Mouse (Mus musculus): ENCODE results near the gene Sec1. TPM values are rescaled to one million over a fixed set of nuclear protein-coding genes. Genes with fewer than 3 reads are reported as not detected.
"Not testable (repeated sequence)": the region's sequence is repeated elsewhere in the genome, so short reads cannot be mapped to it uniquely, and the experiment has no call there.

Sec1 gene
- polyA plus RNA-seq, 1 experiment = 0.18 TPM

DNA sequence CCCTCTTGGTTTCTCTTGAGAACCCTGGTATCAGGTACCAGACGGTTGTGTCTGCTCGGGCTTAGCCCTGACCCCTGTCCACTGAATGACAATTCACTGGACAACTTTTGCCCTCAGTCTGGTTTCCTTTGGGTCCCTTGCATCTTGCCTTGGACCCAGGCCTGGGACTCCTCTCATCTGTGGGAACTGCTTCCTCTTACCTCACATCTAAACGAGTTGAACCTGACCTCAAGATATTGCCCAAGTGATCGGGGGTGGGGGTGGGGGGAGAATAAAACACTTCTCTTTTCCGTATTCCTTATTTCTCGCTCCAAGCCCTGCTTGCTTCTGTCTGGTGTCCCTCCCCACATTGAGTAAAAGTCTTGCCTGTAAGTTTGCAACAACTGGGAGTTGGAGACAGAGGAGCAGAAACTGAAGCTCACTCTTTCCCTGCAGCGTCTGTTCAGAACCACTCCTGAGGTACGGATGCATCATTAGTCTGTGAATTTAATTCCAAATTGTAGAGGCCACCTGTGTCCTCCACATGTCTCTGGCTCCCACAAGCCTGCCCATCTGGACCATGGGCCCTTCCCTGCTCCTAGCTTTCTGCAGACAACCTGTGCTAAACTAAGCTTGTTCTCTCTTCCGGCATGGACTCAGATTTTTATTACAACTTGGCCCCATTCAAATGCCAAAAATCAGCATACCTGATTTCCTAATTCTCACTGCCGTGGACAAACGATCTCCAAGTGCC lies 33.3 kb downstream of the Sec1 start:
- no peak overlapping the region for H3K4me3 ChIP-seq (ENCODE audit: insufficient read depth, poor library complexity, severe bottlenecking)
- no peaks in the 10 kb centered on the region for H3K79me3 ChIP-seq (ENCODE audit: low read depth)
- no peaks in the 10 kb centered on the region for H3K27me3 ChIP-seq (ENCODE audit: control insufficient read depth, insufficient read depth, insufficient read length)
- no peak for TF ChIP-seq MAX (IDR thresholded peaks at IDR 0.05)
- TF ChIP-seq CEBPB (IDR thresholded peaks at IDR 0.05; ENCODE audit: low read depth) = no peak
- no peak for TF ChIP-seq USF1 (IDR thresholded peaks at IDR 0.05; ENCODE audit: low read depth)
- TF ChIP-seq MYOD1 (IDR thresholded peaks at IDR 0.05; ENCODE audit: control insufficient read depth, insufficient read length, low read depth) = no peak
- TF ChIP-seq CTCF (IDR thresholded peaks at IDR 0.05; ENCODE audit: control insufficient read depth, insufficient read depth, insufficient read length) = no peak
- no peak for TF ChIP-seq FOSL1 (IDR thresholded peaks at IDR 0.05; ENCODE audit: insufficient read depth, low read length, poor library complexity, severe bottlenecking)
- TF ChIP-seq MYOG (IDR thresholded peaks at IDR 0.05; ENCODE audit: control insufficient read depth, extremely low read depth, insufficient read length) = no peak
- no peaks in the 10 kb centered on the region for H3K36me3 ChIP-seq (ENCODE audit: control insufficient read depth, insufficient read depth)
- H3ac ChIP-seq (ENCODE audit: control insufficient read depth, insufficient read length, low read depth) = no peak overlapping the region
- H3K79me2 ChIP-seq (ENCODE audit: control insufficient read depth, insufficient read depth) = no peaks in the 10 kb centered on the region

- no peaks in the 10 kb centered on the region for H3K79me2 ChIP-seq (ENCODE audit: control insufficient read depth, insufficient read depth)
- H3K4me3 ChIP-seq (ENCODE audit: insufficient read depth, poor library complexity, severe bottlenecking) = no peak overlapping the region
- no peaks in the 10 kb centered on the region for H3K79me3 ChIP-seq (ENCODE audit: low read depth)
- H3ac ChIP-seq (ENCODE audit: control insufficient read depth, insufficient read length, low read depth) = no peak overlapping the region
- TF ChIP-seq MAX (IDR thresholded peaks at IDR 0.05) (no peak), MYOD1 (IDR thresholded peaks at IDR 0.05; ENCODE audit: control insufficient read depth, insufficient read length, low read depth) (no peak), CTCF (IDR thresholded peaks at IDR 0.05; ENCODE audit: control insufficient read depth, insufficient read depth, insufficient read length) (no peak), FOSL1 (IDR thresholded peaks at IDR 0.05; ENCODE audit: insufficient read depth, low read length, poor library complexity, severe bottlenecking) (no peak), USF1 (IDR thresholded peaks at IDR 0.05; ENCODE audit: low read depth) (no peak), CEBPB (IDR thresholded peaks at IDR 0.05; ENCODE audit: low read depth) (no peak), MYOG (IDR thresholded peaks at IDR 0.05; ENCODE audit: control insufficient read depth, extremely low read depth, insufficient read length) (no peak)
- no peaks in the 10 kb centered on the region for H3K27me3 ChIP-seq (ENCODE audit: control insufficient read depth, insufficient read depth, insufficient read length)
- H3K36me3 ChIP-seq (ENCODE audit: control insufficient read depth, insufficient read depth) = no peaks in the 10 kb centered on the region
Observed at GRCm38 (mm10) chr7:45654424-45655047, 39.7 kb downstream of the Sec1 start.

DNA sequence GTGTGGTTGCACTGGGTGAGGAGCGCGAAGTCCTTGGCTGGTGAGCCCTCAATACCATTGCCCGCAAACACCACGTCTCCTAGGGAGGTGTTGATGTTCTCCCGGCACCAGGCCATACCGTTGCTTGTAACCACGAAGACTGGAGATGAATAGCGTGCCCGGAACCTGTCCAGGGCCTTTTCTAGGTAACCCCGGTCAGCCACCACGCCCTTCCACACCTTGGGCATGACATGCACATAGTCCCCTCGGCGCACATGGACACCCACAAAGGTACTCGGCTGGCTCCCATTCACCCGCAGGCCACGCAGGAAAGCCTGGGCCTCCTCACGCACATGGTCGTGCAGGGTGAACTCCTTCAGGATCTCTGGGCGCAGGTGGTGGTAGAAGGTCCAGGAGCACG lies 43.7 kb downstream of the Sec1 start:
- not testable (repeated sequence) for H3K36me3 ChIP-seq (ENCODE audit: control insufficient read depth, insufficient read depth)

DNA sequence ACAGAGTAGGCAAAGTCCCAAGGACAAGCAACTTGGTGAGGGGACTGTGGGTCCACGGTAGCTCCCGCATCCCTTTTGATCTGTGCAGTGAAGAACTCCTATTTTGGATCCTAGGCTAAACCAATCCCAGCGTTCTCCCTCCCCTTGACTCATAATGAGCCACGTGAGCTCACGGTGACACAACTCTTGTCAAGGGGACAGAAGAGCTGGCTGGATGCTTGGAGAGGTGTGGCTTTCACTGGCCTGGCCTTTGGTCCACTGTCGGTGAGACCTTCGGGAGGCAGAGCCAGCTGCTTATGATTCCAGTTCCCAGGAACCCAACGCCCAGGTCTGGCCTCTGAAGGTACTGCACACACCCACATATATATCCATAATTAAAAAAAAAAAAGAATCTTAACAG lies 44.9 kb downstream of the Sec1 start:
- no peak overlapping the region for H3K4me3 ChIP-seq (ENCODE audit: insufficient read depth, poor library complexity, severe bottlenecking)
- H3K36me3 ChIP-seq (ENCODE audit: control insufficient read depth, insufficient read depth) = no peaks in the 10 kb centered on the region
- no peaks in the 10 kb centered on the region for H3K79me2 ChIP-seq (ENCODE audit: control insufficient read depth, insufficient read depth)
- H3K79me3 ChIP-seq (ENCODE audit: low read depth) = no peaks in the 10 kb centered on the region
- no peaks in the 10 kb centered on the region for H3K27me3 ChIP-seq (ENCODE audit: control insufficient read depth, insufficient read depth, insufficient read length)
- no peak overlapping the region for H3ac ChIP-seq (ENCODE audit: control insufficient read depth, insufficient read length, low read depth)
- TF ChIP-seq MYOD1 (IDR thresholded peaks at IDR 0.05; ENCODE audit: control insufficient read depth, insufficient read length, low read depth) (no peak), FOSL1 (IDR thresholded peaks at IDR 0.05; ENCODE audit: insufficient read depth, low read length, poor library complexity, severe bottlenecking) (no peak), MAX (IDR thresholded peaks at IDR 0.05) (no peak), CEBPB (IDR thresholded peaks at IDR 0.05; ENCODE audit: low read depth) (no peak), MYOG (IDR thresholded peaks at IDR 0.05; ENCODE audit: control insufficient read depth, extremely low read depth, insufficient read length) (no peak), CTCF (IDR thresholded peaks at IDR 0.05; ENCODE audit: control insufficient read depth, insufficient read depth, insufficient read length) (no peak), USF1 (IDR thresholded peaks at IDR 0.05; ENCODE audit: low read depth) (no peak)

More for the DNA sequence above, 43.7 kb downstream of the Sec1 start:
- H3K79me3 ChIP-seq (ENCODE audit: low read depth); H3K27me3 ChIP-seq (ENCODE audit: control insufficient read depth, insufficient read depth, insufficient read length); H3K4me3 ChIP-seq (ENCODE audit: insufficient read depth, poor library complexity, severe bottlenecking); H3ac ChIP-seq (ENCODE audit: control insufficient read depth, insufficient read length, low read depth); H3K79me2 ChIP-seq (ENCODE audit: control insufficient read depth, insufficient read depth): not testable (repeated sequence)

GRCm38 (mm10) chr7:45646671-45647070 lies 47.5 kb downstream of the Sec1 start:
- Histone ChIP-seq H3K4me3 (ENCODE audit: insufficient read depth, poor library complexity, severe bottlenecking) (no peak overlapping the region), H3K27me3 (ENCODE audit: control insufficient read depth, insufficient read depth, insufficient read length) (no peaks in the 10 kb centered on the region), H3K79me3 (ENCODE audit: low read depth) (no peaks in the 10 kb centered on the region), H3ac (ENCODE audit: control insufficient read depth, insufficient read length, low read depth) (no peak overlapping the region), H3K36me3 (ENCODE audit: control insufficient read depth, insufficient read depth) (no peaks in the 10 kb centered on the region), H3K79me2 (ENCODE audit: control insufficient read depth, insufficient read depth) (no peaks in the 10 kb centered on the region)
- no peak for TF ChIP-seq CEBPB (IDR thresholded peaks at IDR 0.05; ENCODE audit: low read depth)
- TF ChIP-seq FOSL1 (IDR thresholded peaks at IDR 0.05; ENCODE audit: insufficient read depth, low read length, poor library complexity, severe bottlenecking) = no peak
- TF ChIP-seq USF1 (IDR thresholded peaks at IDR 0.05; ENCODE audit: low read depth) = no peak
- TF ChIP-seq MYOD1 (IDR thresholded peaks at IDR 0.05; ENCODE audit: control insufficient read depth, insufficient read length, low read depth) = no peak
- TF ChIP-seq MAX (IDR thresholded peaks at IDR 0.05) = no peak
- no peak for TF ChIP-seq MYOG (IDR thresholded peaks at IDR 0.05; ENCODE audit: control insufficient read depth, extremely low read depth, insufficient read length)
- TF ChIP-seq CTCF (IDR thresholded peaks at IDR 0.05; ENCODE audit: control insufficient read depth, insufficient read depth, insufficient read length) = no peak

- no peaks in the 10 kb centered on the region for H3K27me3 ChIP-seq (ENCODE audit: control insufficient read depth, insufficient read depth, insufficient read length)
- H3K4me3 ChIP-seq (ENCODE audit: insufficient read depth, poor library complexity, severe bottlenecking) = no peak overlapping the region
- no peaks in the 10 kb centered on the region for H3K79me2 ChIP-seq (ENCODE audit: control insufficient read depth, insufficient read depth)
- H3K79me3 ChIP-seq (ENCODE audit: low read depth) = no peaks in the 10 kb centered on the region
- no peaks in the 10 kb centered on the region for H3K36me3 ChIP-seq (ENCODE audit: control insufficient read depth, insufficient read depth)
- no peak overlapping the region for H3ac ChIP-seq (ENCODE audit: control insufficient read depth, insufficient read length, low read depth)
- TF ChIP-seq CTCF (IDR thresholded peaks at IDR 0.05; ENCODE audit: control insufficient read depth, insufficient read depth, insufficient read length) (no peak), MAX (IDR thresholded peaks at IDR 0.05) (no peak), FOSL1 (IDR thresholded peaks at IDR 0.05; ENCODE audit: insufficient read depth, low read length, poor library complexity, severe bottlenecking) (no peak), MYOG (IDR thresholded peaks at IDR 0.05; ENCODE audit: control insufficient read depth, extremely low read depth, insufficient read length) (no peak), CEBPB (IDR thresholded peaks at IDR 0.05; ENCODE audit: low read depth) (no peak), MYOD1 (IDR thresholded peaks at IDR 0.05; ENCODE audit: control insufficient read depth, insufficient read length, low read depth) (no peak), USF1 (IDR thresholded peaks at IDR 0.05; ENCODE audit: low read depth) (no peak)
Observed at GRCm38 (mm10) chr7:45645591-45645971, 48.6 kb downstream of the Sec1 start.

Measured in C2C12 (cell line).